Mouse (Mus musculus) left cerebral cortex, postnatal 25 days (tissue): ENCODE data around the gene Spib. TPM values are rescaled to one million over a fixed set of nuclear protein-coding genes. Genes with fewer than 3 reads are reported as not detected.

Experiments used
- DNase-seq, 2 experiments: peaks; one replicate each; pipeline ENCODE4 v3.0.0; 2022; ENCODE audit warnings: low spot score in 2 of 2, mixed read lengths in 1 of 2
- intact Hi-C: fragments of 180-260 bp; cut with DNase I; formaldehyde crosslinking; loops from one replicate; pipeline ENCODE4 v1.15.1; 2025
- total RNA-seq, 2 experiments: library from RNA; stranded (reverse); gene quantifications; 2 replicates each; pipeline ENCODE4 v1.2.3; 2021

Spib gene
- total RNA-seq, result under 1 TPM in 1 of 2 experiments, not detected in 1; 0.11 TPM

GRCm38 (mm10) chr7:44531946-44532732 lies at the start of gene Spib:
TSS of gene Spib (minus strand) at chr7:44532071.
- DNase-seq, result no peak
- intact Hi-C loops, result no loop called here

GRCm38 (mm10) chr7:44581637-44582036 lies 49.8 kb upstream of the Spib start:
- DNase-seq, result no peak
- intact Hi-C loops, result no loop called here

GRCm38 (mm10) chr7:44576333-44576844 lies 44.5 kb upstream of the Spib start:
- DNase-seq, result no peak

GRCm38 (mm10) chr7:44572956-44573484 lies 41.1 kb upstream of the Spib start:
- intact Hi-C loops, result no loop called here

More at GRCm38 (mm10) chr7:44576333-44576844, 44.5 kb upstream of the Spib start:
- intact Hi-C loops, result no loop called here

GRCm38 (mm10) chr7:44572213-44572701 lies 40.4 kb upstream of the Spib start, which contains the start of gene Napsa:
TSS of gene Napsa (plus strand) at chr7:44572380.
- no peak for DNase-seq
- intact Hi-C loops, result no loop called here

More at GRCm38 (mm10) chr7:44572956-44573484, 41.1 kb upstream of the Spib start:
- no peak for DNase-seq

- intact Hi-C loops, result no loop called here
- DNase-seq, result no peak
Measured at GRCm38 (mm10) chr7:44571811-44572210, 39.9 kb upstream of the Spib start.

- no peak for DNase-seq
- intact Hi-C loops, result no loop called here
Measured at GRCm38 (mm10) chr7:44570989-44571388, 39.1 kb upstream of the Spib start.

GRCm38 (mm10) chr7:44568803-44569202 lies 36.9 kb upstream of the Spib start:
- intact Hi-C loops, result no loop called here
- no peak for DNase-seq

- intact Hi-C loops, result no loop called here
- no peak for DNase-seq
Measured at GRCm38 (mm10) chr7:44565414-44565813, 33.5 kb upstream of the Spib start.

- DNase-seq, result no peak
- intact Hi-C loops, result loop anchor here (5.0 kb wide), 2 partner anchors 42 to 83 kb away; partner anchors contain the start of gene Mybpc2
Measured at GRCm38 (mm10) chr7:44564486-44564885, 32.6 kb upstream of the Spib start.

GRCm38 (mm10) chr7:44563284-44563683 lies 31.4 kb upstream of the Spib start:
- intact Hi-C loops, result loop anchor here (5.0 kb wide), 2 partner anchors 41 to 84 kb away; partner anchors contain the start of gene Mybpc2
- DNase-seq, result no peak

- intact Hi-C loops, result loop anchor here (2.0 to 5.0 kb wide), 3 partner anchors 38 to 87 kb away; partner anchors contain the start of gene Mybpc2
- peak; percentile 75 to 82 for DNase-seq
Measured at GRCm38 (mm10) chr7:44560435-44561400, 28.8 kb upstream of the Spib start.

GRCm38 (mm10) chr7:44557629-44558028 lies 25.8 kb upstream of the Spib start:
- no peak for DNase-seq
- intact Hi-C loops, result no loop called here

GRCm38 (mm10) chr7:44553826-44554225 lies 22.0 kb upstream of the Spib start, which contains the start of gene Nr1h2:
TSS of gene Nr1h2 (minus strand) at chr7:44553951.
- intact Hi-C loops, result no loop called here
- peak; percentile 95 to 98 for DNase-seq

- DNase-seq, result peak in 1 of 2 experiments; percentile 47
- intact Hi-C loops, result no loop called here
Measured at GRCm38 (mm10) chr7:44553196-44553764, 21.4 kb upstream of the Spib start.

- no peak for DNase-seq
- intact Hi-C loops, result no loop called here
Measured at GRCm38 (mm10) chr7:44552141-44552908, 20.5 kb upstream of the Spib start.

GRCm38 (mm10) chr7:44551731-44552130 lies 19.9 kb upstream of the Spib start:
- intact Hi-C loops, result no loop called here
- DNase-seq, result no peak

- intact Hi-C loops, result no loop called here
- DNase-seq, result no peak
Measured at GRCm38 (mm10) chr7:44551301-44551700, 19.4 kb upstream of the Spib start.
